Mouse (Mus musculus) thymus, postnatal 36 days (tissue): ENCODE data around the gene Zswim7.
A peak's percentile ranks its signal among the peaks of the same experiment; 100 is the strongest.

Source experiments
- DNase-seq, 2 experiments: peaks; one replicate each; pipeline ENCODE4 v3.0.0; 2022; ENCODE audit warnings: mixed read lengths in 2 of 2

Gene Zswim7

GRCm38 (mm10) chr11:62251047-62251446 lies 30.1 kb downstream of the Zswim7 start:
- DNase-seq: no peak

- no peak for DNase-seq
Measured at GRCm38 (mm10) chr11:62249266-62250037, 31.7 kb downstream of the Zswim7 start.

- DNase-seq: peak; percentile 70 to 72
Measured at GRCm38 (mm10) chr11:62248401-62249244, 32.6 kb downstream of the Zswim7 start, which contains the start of gene Adora2b. Adora2b (plus strand) TSS chr11:62248984.

- no peak for DNase-seq
Measured at GRCm38 (mm10) chr11:62247759-62248400, 33.3 kb downstream of the Zswim7 start.

GRCm38 (mm10) chr11:62244471-62244870 lies 36.7 kb downstream of the Zswim7 start:
- no peak for DNase-seq

GRCm38 (mm10) chr11:62243871-62244270 lies 37.3 kb downstream of the Zswim7 start:
- no peak for DNase-seq

- no peak for DNase-seq
Measured at GRCm38 (mm10) chr11:62240631-62241261, 40.4 kb downstream of the Zswim7 start.

GRCm38 (mm10) chr11:62224797-62225196 lies 56.4 kb downstream of the Zswim7 start:
- no peak for DNase-seq

- no peak for DNase-seq
Measured at GRCm38 (mm10) chr11:62223962-62224361, 57.2 kb downstream of the Zswim7 start.

- DNase-seq: no peak
Measured at GRCm38 (mm10) chr11:62223416-62223815, 57.8 kb downstream of the Zswim7 start.

- no peak for DNase-seq
Measured at GRCm38 (mm10) chr11:62220756-62221510, 60.2 kb downstream of the Zswim7 start.

- DNase-seq: no peak
Measured at GRCm38 (mm10) chr11:62217751-62218150, 63.4 kb downstream of the Zswim7 start.
